Mouse (Mus musculus) MEL (cell line): ENCODE measurements around the gene Slc15a1. TPM values are rescaled to one million over a fixed set of nuclear protein-coding genes. Genes with fewer than 3 reads are reported as not detected.

Experiments
- DNase-seq: peaks from one replicate; pipeline ENCODE4 v3.0.0; 2011; ENCODE audit warnings: low read depth, low spot score
- H3K27ac ChIP-seq: 2 replicates; pipeline ENCODE4 v1.5.1; 2012; ENCODE audit warnings: low read depth, mild to moderate bottlenecking, control low read depth, low read length, moderate library complexity; ENCODE audit not compliant: control insufficient read depth
- H3K27me3 ChIP-seq, 2 experiments: fragments of 150-350 bp in 1 of 2; sonication (generic) in 1 of 2; 2 replicates each; pipeline ENCODE4 v1.6.1; 2012; ENCODE audit warnings: low read length in 2 of 2, mild to moderate bottlenecking in 2 of 2, improper control_type of control experiment in 1 of 2, moderate library complexity in 1 of 2; ENCODE audit not compliant: insufficient read depth in 2 of 2, control insufficient read depth in 1 of 2
- H3K36me3 ChIP-seq, 2 experiments: 2 replicates each; pipeline ENCODE4 v1.6.1; 2012 to 2014; ENCODE audit warnings: low read length in 2 of 2, improper control_type of control experiment in 1 of 2, inconsistent platforms in 1 of 2, mild to moderate bottlenecking in 1 of 2; ENCODE audit not compliant: insufficient read depth in 2 of 2, control insufficient read depth in 1 of 2
- H3K4me1 ChIP-seq, 2 experiments: fragments of 150-350 bp in 1 of 2; sonication (generic) in 1 of 2; 2 replicates each; pipeline ENCODE4 v1.6.1; 2012; ENCODE audit warnings: low read length in 2 of 2, improper control_type of control experiment in 1 of 2, mild to moderate bottlenecking in 1 of 2; ENCODE audit not compliant: insufficient read depth in 2 of 2, control insufficient read depth in 1 of 2
- H3K4me3 ChIP-seq, 2 experiments: fragments of 150-350 bp in 1 of 2; sonication (generic) in 1 of 2; 2 replicates each; pipeline ENCODE4 v1.5.1; 2012; ENCODE audit warnings: low read depth in 2 of 2, low read length in 2 of 2, mild to moderate bottlenecking in 2 of 2, moderate library complexity in 2 of 2, control low read depth in 1 of 2, improper control_type of control experiment in 1 of 2; ENCODE audit not compliant: control insufficient read depth in 1 of 2, insufficient read depth in 1 of 2
- H3K79me2 ChIP-seq: 2 replicates; pipeline ENCODE4 v1.6.1; 2012; ENCODE audit warnings: mild to moderate bottlenecking, low read length, moderate library complexity; ENCODE audit not compliant: control insufficient read depth, poor library complexity, insufficient read depth
- H3K9ac ChIP-seq: 2 replicates; pipeline ENCODE4 v1.6.1; 2012; ENCODE audit warnings: low read depth, mild to moderate bottlenecking, control low read depth, low read length, moderate library complexity; ENCODE audit not compliant: control insufficient read depth, poor library complexity, severe bottlenecking
- H3K9me3 ChIP-seq: fragments of 150-350 bp; sonication (generic); replicated peaks from 2 replicates; pipeline ENCODE4 v1.6.1; 2012; ENCODE audit warnings: mild to moderate bottlenecking, low read length, improper control_type of control experiment, moderate library complexity; ENCODE audit not compliant: insufficient read depth
- BHLHE40 ChIP-seq: IDR thresholded peaks from 2 replicates; pipeline ENCODE4 v1.6.1; 2012; ENCODE audit warnings: low read depth, mild to moderate bottlenecking, inconsistent platforms, low read length, improper control_type of control experiment, borderline replicate concordance
- CHD1 ChIP-seq: IDR thresholded peaks from 2 replicates; pipeline ENCODE4 v1.6.1; 2012; ENCODE audit warnings: low read depth, mild to moderate bottlenecking, inconsistent platforms, low read length, improper control_type of control experiment
- CTCF ChIP-seq, 3 experiments: IDR thresholded peaks in 2 of 3; conservative IDR thresholded peaks in 1 of 3; 2 replicates each; pipeline ENCODE4 v1.5.1; 2011 to 2012; ENCODE audit warnings: low read length in 3 of 3, low read depth in 2 of 3, mild to moderate bottlenecking in 2 of 3, improper control_type of control experiment in 1 of 3, inconsistent platforms in 1 of 3, mixed read lengths in 1 of 3, moderate library complexity in 1 of 3; ENCODE audit not compliant: control insufficient read depth in 1 of 3, insufficient read depth in 1 of 3, poor library complexity in 1 of 3, severe bottlenecking in 1 of 3
- E2F4 ChIP-seq: IDR thresholded peaks from 2 replicates; pipeline ENCODE4 v1.6.1; 2011; ENCODE audit warnings: low read depth, low read length, improper control_type of control experiment, borderline replicate concordance
- ELF1 ChIP-seq: IDR thresholded peaks from 2 replicates; pipeline ENCODE4 v1.6.1; 2014; ENCODE audit warnings: low read depth, mild to moderate bottlenecking, inconsistent platforms, low read length, improper control_type of control experiment, moderate library complexity
- EP300 ChIP-seq, 2 experiments: IDR thresholded peaks; 2 replicates each; pipeline ENCODE4 v1.6.1; 2011; ENCODE audit warnings: improper control_type of control experiment in 2 of 2, low read length in 2 of 2, low read depth in 1 of 2, mild to moderate bottlenecking in 1 of 2
- GABPA ChIP-seq: IDR thresholded peaks from 2 replicates; pipeline ENCODE4 v1.6.1; 2012; ENCODE audit warnings: low read depth, mild to moderate bottlenecking, inconsistent platforms, low read length, improper control_type of control experiment, moderate library complexity
- GATA1 ChIP-seq: IDR thresholded peaks from 2 replicates; pipeline ENCODE4 v1.6.1; 2011; ENCODE audit warnings: low read depth, low read length, improper control_type of control experiment
- HCFC1 ChIP-seq: IDR thresholded peaks from 2 replicates; pipeline ENCODE4 v1.6.1; 2012; ENCODE audit warnings: low read depth, mild to moderate bottlenecking, inconsistent platforms, low read length, improper control_type of control experiment, moderate library complexity
- JUND ChIP-seq: IDR thresholded peaks from 2 replicates; pipeline ENCODE4 v1.6.1; 2011; ENCODE audit warnings: low read depth, mild to moderate bottlenecking, improper control_type of control experiment, low read length
- KAT2A ChIP-seq: conservative IDR thresholded peaks from 2 replicates; pipeline ENCODE4 v1.6.1; 2012; ENCODE audit warnings: low read depth, low read length, improper control_type of control experiment, inconsistent platforms
- MAFK ChIP-seq: IDR thresholded peaks from 2 replicates; pipeline ENCODE4 v1.6.1; 2011; ENCODE audit warnings: low read depth, mild to moderate bottlenecking, low read length, improper control_type of control experiment, borderline replicate concordance
- MAX ChIP-seq: IDR thresholded peaks from 2 replicates; pipeline ENCODE4 v1.6.1; 2011; ENCODE audit warnings: low read length, improper control_type of control experiment
- MAZ ChIP-seq: IDR thresholded peaks from 2 replicates; pipeline ENCODE4 v1.6.1; 2012; ENCODE audit warnings: low read depth, mild to moderate bottlenecking, inconsistent platforms, low read length, improper control_type of control experiment
- MEF2A ChIP-seq: IDR thresholded peaks from 2 replicates; pipeline ENCODE4 v1.6.1; 2014; ENCODE audit warnings: low read depth, mild to moderate bottlenecking, inconsistent platforms, low read length, improper control_type of control experiment; ENCODE audit not compliant: poor library complexity, insufficient replicate concordance, severe bottlenecking; ENCODE audit errors: extremely low read depth
- MXI1 ChIP-seq: IDR thresholded peaks from 2 replicates; pipeline ENCODE4 v1.6.1; 2011; ENCODE audit warnings: mild to moderate bottlenecking, low read depth, low read length, improper control_type of control experiment
- MYB ChIP-seq: IDR thresholded peaks from 2 replicates; pipeline ENCODE4 v1.6.1; 2011; ENCODE audit warnings: mild to moderate bottlenecking, low read depth, low read length, improper control_type of control experiment
- MYC ChIP-seq: IDR thresholded peaks from 2 replicates; pipeline ENCODE4 v1.6.1; 2011; ENCODE audit warnings: low read depth, mild to moderate bottlenecking, low read length, improper control_type of control experiment, moderate library complexity
- NELFE ChIP-seq: IDR thresholded peaks from 2 replicates; pipeline ENCODE4 v1.6.1; 2011; ENCODE audit warnings: low read depth, low read length, improper control_type of control experiment
- NRF1 ChIP-seq: IDR thresholded peaks from 2 replicates; pipeline ENCODE4 v1.6.1; 2014; ENCODE audit warnings: low read depth, mild to moderate bottlenecking, inconsistent platforms, low read length, improper control_type of control experiment, moderate library complexity; ENCODE audit not compliant: poor library complexity, insufficient read depth, severe bottlenecking
- POLR2A ChIP-seq, 2 experiments: IDR thresholded peaks; 2 replicates each; pipeline ENCODE4 v1.6.1; 2011 to 2012; ENCODE audit warnings: low read length in 2 of 2, mild to moderate bottlenecking in 2 of 2, control low read depth in 1 of 2, improper control_type of control experiment in 1 of 2, low read depth in 1 of 2, moderate library complexity in 1 of 2; ENCODE audit not compliant: control insufficient read depth in 1 of 2, insufficient read depth in 1 of 2, poor library complexity in 1 of 2
- POLR2AphosphoS2 ChIP-seq: IDR thresholded peaks from 2 replicates; pipeline ENCODE4 v1.6.1; 2011; ENCODE audit warnings: low read length, improper control_type of control experiment
- RAD21 ChIP-seq: IDR thresholded peaks from 2 replicates; pipeline ENCODE4 v1.6.1; 2011; ENCODE audit warnings: mild to moderate bottlenecking, low read depth, low read length, improper control_type of control experiment
- RCOR1 ChIP-seq: IDR thresholded peaks from 2 replicates; pipeline ENCODE4 v1.6.1; 2012; ENCODE audit warnings: low read depth, mild to moderate bottlenecking, inconsistent platforms, low read length, improper control_type of control experiment
- SIN3A ChIP-seq: IDR thresholded peaks from 2 replicates; pipeline ENCODE4 v1.6.1; 2012; ENCODE audit warnings: low read length, improper control_type of control experiment, inconsistent platforms
- SMC3 ChIP-seq: IDR thresholded peaks from 2 replicates; pipeline ENCODE4 v1.6.1; 2011; ENCODE audit warnings: low read depth, low read length, improper control_type of control experiment
- TCF12 ChIP-seq: IDR thresholded peaks from 2 replicates; pipeline ENCODE4 v1.6.1; 2014; ENCODE audit warnings: low read depth, mild to moderate bottlenecking, inconsistent platforms, low read length, improper control_type of control experiment, moderate library complexity
- USF2 ChIP-seq, 2 experiments: IDR thresholded peaks; 2 replicates each; pipeline ENCODE4 v1.6.1; 2011 to 2012; ENCODE audit warnings: improper control_type of control experiment in 2 of 2, low read length in 2 of 2, borderline replicate concordance in 1 of 2, inconsistent platforms in 1 of 2, low read depth in 1 of 2, mild to moderate bottlenecking in 1 of 2; ENCODE audit not compliant: insufficient read depth in 1 of 2
- ZC3H11A ChIP-seq: IDR thresholded peaks from 2 replicates; pipeline ENCODE4 v1.6.1; 2012; ENCODE audit warnings: low read depth, mild to moderate bottlenecking, inconsistent platforms, low read length, improper control_type of control experiment
- ZKSCAN1 ChIP-seq: IDR thresholded peaks from 2 replicates; pipeline ENCODE4 v1.6.1; 2012; ENCODE audit warnings: low read depth, mild to moderate bottlenecking, inconsistent platforms, low read length, improper control_type of control experiment, moderate library complexity
- ZNF384 ChIP-seq: IDR thresholded peaks from 2 replicates; pipeline ENCODE4 v1.6.1; 2012; ENCODE audit warnings: low read depth, mild to moderate bottlenecking, inconsistent platforms, low read length, improper control_type of control experiment
- polyA plus RNA-seq, 2 experiments: library from polyadenylated mRNA; stranded (reverse) in 1 of 2; unstranded in 1 of 2; fragments of >175 nt in 1 of 2; fragments of >200 nt in 1 of 2; gene quantifications; 2 replicates each; pipeline versions ENCODE4 v1.2.1 to v1.2.4; 2012; ENCODE audit warnings: low replicate concordance in 2 of 2, low read depth in 1 of 2; ENCODE audit not compliant: insufficient read length in 2 of 2, insufficient read depth in 1 of 2, missing spikeins in 1 of 2
- total RNA-seq: library from RNA; depleted of rRNA; stranded (reverse); fragments of 300-350 nt; gene quantifications from 2 replicates; pipeline ENCODE4 v1.2.3, GENCODE M21; 2012; rRNA removed

Gene Slc15a1
- total RNA-seq (not detected in 2 replicates), polyA plus RNA-seq (not detected)

GRCm38 (mm10) chr14:121504781-121505484, at the start of gene Slc15a1:
Gene Slc15a1, minus strand, starts transcription at chr14:121505252.
- no peak within 1 kb of the TSS for H3K27ac ChIP-seq
- peaks cover 0 to 6% of the 10 kb centered on the region in 2 experiments; a peak in 2 of 4 replicates for H3K27me3 ChIP-seq
- no peak within 1 kb of the TSS for H3K9ac ChIP-seq
- DNase-seq: no peak
- H3K9me3 ChIP-seq: no peaks in the 10 kb centered on the region
- no peak within 1 kb of the TSS for H3K4me3 ChIP-seq
- H3K79me2 ChIP-seq: no peaks in the 10 kb centered on the region
- no peaks in the 10 kb centered on the region for H3K36me3 ChIP-seq
- TF ChIP-seq MAFK (no peak), RCOR1 (no peak), USF2 (IDR thresholded peaks at IDR 0.05; ENCODE audit: borderline replicate concordance in 1 of 2, insufficient read depth in 1 of 2, low read depth in 1 of 2, low read length in 2 of 2) (no peak), TCF12 (no peak), ZKSCAN1 (no peak), POLR2AphosphoS2 (no peak), MXI1 (no peak), ZC3H11A (no peak), GATA1 (no peak), MYC (no peak), ELF1 (no peak), BHLHE40 (no peak), EP300 (IDR thresholded peaks at IDR 0.05; ENCODE audit: low read depth in 1 of 2, low read length in 2 of 2) (no peak), JUND (no peak), MAX (no peak), MEF2A (no peak), KAT2A (no peak), E2F4 (no peak), POLR2A (IDR thresholded peaks at IDR 0.05; ENCODE audit: control insufficient read depth in 1 of 2, insufficient read depth in 1 of 2, low read depth in 1 of 2, low read length in 2 of 2, poor library complexity in 1 of 2) (no peak), HCFC1 (no peak)
- no peaks in the 10 kb centered on the region for H3K4me1 ChIP-seq

GRCm38 (mm10) chr14:121553785-121554184, 48.7 kb upstream of the Slc15a1 start:
- Histone ChIP-seq H3K9me3 (no peaks in the 10 kb centered on the region), H3K36me3 (no peaks in the 10 kb centered on the region), H3K9ac (no peak overlapping the region), H3K4me3 (no peak overlapping the region), H3K27me3 (no peaks in the 10 kb centered on the region), H3K4me1 (no peaks in the 10 kb centered on the region), H3K79me2 (no peaks in the 10 kb centered on the region), H3K27ac (no peak overlapping the region)
- DNase-seq: no peak
- TF ChIP-seq MAZ: no peak
- TF ChIP-seq SIN3A: no peak
- no peak for TF ChIP-seq NELFE
- no peak for TF ChIP-seq CHD1
- TF ChIP-seq SMC3: no peak
- no peak for TF ChIP-seq ZNF384
- no peak for TF ChIP-seq RAD21
- TF ChIP-seq POLR2AphosphoS2: no peak
- TF ChIP-seq EP300 (IDR thresholded peaks at IDR 0.05; ENCODE audit: low read depth in 1 of 2, low read length in 2 of 2): no peak
- TF ChIP-seq JUND: no peak
- no peak for TF ChIP-seq NRF1
- no peak for TF ChIP-seq MYB
- TF ChIP-seq POLR2A (IDR thresholded peaks at IDR 0.05; ENCODE audit: control insufficient read depth in 1 of 2, insufficient read depth in 1 of 2, low read depth in 1 of 2, low read length in 2 of 2, poor library complexity in 1 of 2): no peak
- no peak for TF ChIP-seq KAT2A
- no peak for TF ChIP-seq GABPA
- no peak for TF ChIP-seq MAFK
- no peak for TF ChIP-seq CTCF (IDR thresholded peaks at IDR 0.05 in 2 of 3, conservative IDR thresholded peaks at IDR 0.05 in 1 of 3; ENCODE audit: control insufficient read depth in 1 of 3, insufficient read depth in 1 of 3, low read depth in 2 of 3, low read length in 3 of 3, poor library complexity in 1 of 3, severe bottlenecking in 1 of 3)
